Mouse (Mus musculus): ENCODE measurements at regions not wholly inside any gene's neighbourhood (a gene's known extent, or its start where the extent isn't known, plus 50 kb on each side); places are given as distances from the start of the nearest gene placed in this dataset.

DNA sequence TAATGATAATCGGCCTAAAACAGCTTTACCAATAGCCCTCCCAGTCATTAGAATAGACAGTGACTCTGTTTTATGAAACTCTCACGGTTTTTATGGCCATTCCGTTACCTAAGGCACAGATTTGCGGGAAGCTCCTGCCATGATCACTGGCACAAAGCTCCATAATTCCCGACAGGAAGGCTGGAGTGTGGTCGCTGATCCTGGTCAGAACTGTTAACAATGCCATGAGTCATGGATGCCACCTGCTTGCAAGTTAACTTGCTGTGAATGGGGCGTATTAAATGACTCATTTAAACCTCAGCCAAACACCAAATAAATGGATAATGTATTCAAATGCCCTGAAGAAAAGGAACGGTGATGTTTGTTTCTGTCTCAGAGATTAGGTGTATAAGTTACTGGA lies 559.9 kb upstream of the Map3k7 start:
- Histone ChIP-seq H3K9ac (ENCODE audit: control insufficient read depth, low read depth, low read length, poor library complexity, severe bottlenecking) (no peak overlapping the region), H3K27ac (ENCODE audit: control insufficient read depth, low read depth, low read length) (no peak overlapping the region), H3K79me2 (ENCODE audit: control insufficient read depth, insufficient read depth, low read length, poor library complexity) (no peaks in the 10 kb centered on the region), H3K9me3 (replicated peaks; ENCODE audit: insufficient read depth, low read length) (no peaks in the 10 kb centered on the region), H3K4me1 (ENCODE audit: control insufficient read depth in 1 of 2, insufficient read depth in 2 of 2, low read length in 2 of 2) (no peaks in the 10 kb centered on the region), H3K27me3 (ENCODE audit: control insufficient read depth in 1 of 2, insufficient read depth in 2 of 2, low read length in 2 of 2) (no peaks in the 10 kb centered on the region), H3K36me3 (ENCODE audit: control insufficient read depth in 1 of 2, insufficient read depth in 2 of 2, low read length in 2 of 2) (no peaks in the 10 kb centered on the region), H3K4me3 (ENCODE audit: control insufficient read depth in 1 of 2, insufficient read depth in 1 of 2, low read depth in 2 of 2, low read length in 2 of 2) (no peak overlapping the region)
- TF ChIP-seq EP300 (IDR thresholded peaks at IDR 0.05; ENCODE audit: low read depth in 1 of 2, low read length in 2 of 2) (no peak), UBTF (IDR thresholded peaks at IDR 0.05; ENCODE audit: borderline replicate concordance, insufficient read depth, low read depth, low read length) (no peak), TAL1 (IDR thresholded peaks at IDR 0.05; ENCODE audit: low read length) (no peak), USF2 (IDR thresholded peaks at IDR 0.05; ENCODE audit: borderline replicate concordance in 1 of 2, insufficient read depth in 1 of 2, low read depth in 1 of 2, low read length in 2 of 2) (no peak), MYB (IDR thresholded peaks at IDR 0.05; ENCODE audit: low read depth, low read length) (no peak), SIN3A (IDR thresholded peaks at IDR 0.05; ENCODE audit: low read length) (no peak), TBP (IDR thresholded peaks at IDR 0.05; ENCODE audit: low read depth, low read length) (no peak), MAFK (IDR thresholded peaks at IDR 0.05; ENCODE audit: borderline replicate concordance, low read depth, low read length) (no peak), GATA1 (IDR thresholded peaks at IDR 0.05; ENCODE audit: low read depth, low read length) (no peak), CHD2 (IDR thresholded peaks at IDR 0.05; ENCODE audit: low read length) (no peak), MAX (IDR thresholded peaks at IDR 0.05; ENCODE audit: low read length) (no peak), MAZ (IDR thresholded peaks at IDR 0.05; ENCODE audit: low read depth, low read length) (no peak), ETS1 (IDR thresholded peaks at IDR 0.05; ENCODE audit: low read depth, low read length) (no peak), GABPA (IDR thresholded peaks at IDR 0.05; ENCODE audit: low read depth, low read length) (no peak), ELF1 (IDR thresholded peaks at IDR 0.05; ENCODE audit: low read depth, low read length) (no peak), NRF1 (IDR thresholded peaks at IDR 0.05; ENCODE audit: insufficient read depth, low read depth, low read length, poor library complexity, severe bottlenecking) (no peak), KAT2A (conservative IDR thresholded peaks at IDR 0.05; ENCODE audit: low read depth, low read length) (no peak), MEF2A (IDR thresholded peaks at IDR 0.05; ENCODE audit: extremely low read depth, insufficient replicate concordance, low read depth, low read length, poor library complexity, severe bottlenecking) (no peak), ZNF384 (IDR thresholded peaks at IDR 0.05; ENCODE audit: low read depth, low read length) (no peak), ZMIZ1 (IDR thresholded peaks at IDR 0.05; ENCODE audit: low read depth, low read length) (no peak)
- DNase-seq (ENCODE audit: low read depth, low spot score) = no peak

All from MEL (cell line).